Mouse (Mus musculus): ENCODE measurements around the gene S1pr1.

The S1pr1 gene

GRCm38 (mm10) chr3:115711924-115712807 lies 2.7 kb downstream of the S1pr1 start:
- DNase-seq, result no peak

DNA sequence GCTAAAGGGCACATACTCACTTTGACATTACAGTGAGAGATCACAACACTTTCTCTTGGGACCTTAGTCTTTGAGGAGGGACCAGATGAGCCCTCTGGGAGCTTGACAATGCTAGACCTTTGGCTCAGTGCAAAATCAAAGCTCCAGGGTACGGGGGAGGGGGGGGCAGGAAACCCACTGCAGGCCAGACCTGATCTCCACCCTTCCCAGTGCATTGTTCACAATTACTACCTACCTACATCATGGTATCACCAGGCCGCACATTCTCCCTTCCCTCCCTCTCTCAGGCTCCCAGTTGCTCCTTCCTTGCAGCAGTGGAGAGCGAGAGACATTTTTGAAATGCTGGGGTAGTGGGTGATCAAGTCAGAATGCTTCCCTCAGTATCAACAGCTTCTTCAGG lies 3.5 kb downstream of the S1pr1 start:
- no peak for DNase-seq

GRCm38 (mm10) chr3:115710051-115710450 lies 4.8 kb downstream of the S1pr1 start:
- DNase-seq, result no peak

GRCm38 (mm10) chr3:115709118-115709574 lies 5.7 kb downstream of the S1pr1 start:
- DNase-seq, result no peak

DNA sequence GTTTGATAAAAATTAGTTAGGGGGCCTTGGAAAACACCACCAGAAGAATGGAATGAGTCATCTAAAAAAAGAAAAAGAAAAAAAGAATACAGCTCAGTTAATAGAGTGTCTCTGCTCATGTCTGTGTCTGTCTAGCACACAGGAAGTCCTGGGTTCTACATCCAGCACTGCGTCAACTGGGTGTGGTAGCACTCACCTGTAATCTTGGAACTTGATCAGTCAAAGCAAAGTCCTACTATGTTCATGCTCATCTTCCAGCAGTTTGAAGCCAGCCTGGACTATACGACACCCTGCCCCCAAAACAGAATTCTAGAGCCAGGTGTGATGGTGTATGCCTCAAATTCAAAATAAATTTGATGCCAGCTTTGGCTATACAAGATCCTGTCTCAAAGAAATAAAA lies 8.1 kb downstream of the S1pr1 start:
- no peak for DNase-seq

- DNase-seq, result no peak
Observed at GRCm38 (mm10) chr3:115704254-115704908, 10.5 kb downstream of the S1pr1 start.

DNA sequence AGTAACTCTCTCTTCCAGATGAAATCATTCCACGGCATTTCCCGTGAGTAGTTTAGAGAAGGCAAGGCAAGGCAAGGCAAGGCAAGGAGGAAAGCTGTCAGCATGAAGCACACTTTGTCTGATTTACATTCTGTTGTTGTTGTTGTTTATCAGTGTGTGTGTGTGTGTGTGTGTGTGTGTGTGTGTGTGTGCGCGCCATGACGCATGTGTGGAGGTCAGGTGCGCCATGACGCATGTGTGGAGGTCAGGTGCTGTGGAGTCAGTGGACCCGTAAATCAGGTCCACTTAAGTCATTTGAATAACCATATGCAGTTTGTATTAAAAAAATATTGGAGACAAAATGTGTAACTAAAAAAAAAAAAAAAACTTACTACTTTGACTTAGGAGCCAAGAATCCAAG lies 11.2 kb downstream of the S1pr1 start:
- DNase-seq, result no peak

GRCm38 (mm10) chr3:115702089-115702488 lies 12.8 kb downstream of the S1pr1 start:
- DNase-seq, result no peak

- no peak for DNase-seq
Observed at GRCm38 (mm10) chr3:115695194-115695891, 19.5 kb downstream of the S1pr1 start.

DNA sequence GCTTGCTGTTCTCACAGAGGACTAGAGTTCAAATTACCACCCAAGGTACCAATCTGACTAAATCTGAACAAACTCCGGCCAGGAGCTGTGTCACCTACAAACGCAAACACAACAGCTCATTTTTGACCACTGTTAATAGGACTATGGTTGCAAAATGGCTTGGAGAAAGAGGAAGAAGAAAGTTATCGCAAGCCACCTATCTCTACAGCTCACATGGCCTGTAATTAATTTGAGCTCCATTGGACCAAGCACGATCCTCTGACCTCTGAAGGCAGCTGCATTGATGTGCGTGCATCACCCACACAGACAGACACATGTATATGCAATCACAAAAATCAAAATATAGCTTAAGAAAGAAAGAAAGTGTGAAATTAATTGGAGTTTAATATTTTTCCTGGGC lies 20.7 kb downstream of the S1pr1 start:
- no peak for DNase-seq

GRCm38 (mm10) chr3:115693390-115693789 lies 21.5 kb downstream of the S1pr1 start:
- DNase-seq, result no peak

DNA sequence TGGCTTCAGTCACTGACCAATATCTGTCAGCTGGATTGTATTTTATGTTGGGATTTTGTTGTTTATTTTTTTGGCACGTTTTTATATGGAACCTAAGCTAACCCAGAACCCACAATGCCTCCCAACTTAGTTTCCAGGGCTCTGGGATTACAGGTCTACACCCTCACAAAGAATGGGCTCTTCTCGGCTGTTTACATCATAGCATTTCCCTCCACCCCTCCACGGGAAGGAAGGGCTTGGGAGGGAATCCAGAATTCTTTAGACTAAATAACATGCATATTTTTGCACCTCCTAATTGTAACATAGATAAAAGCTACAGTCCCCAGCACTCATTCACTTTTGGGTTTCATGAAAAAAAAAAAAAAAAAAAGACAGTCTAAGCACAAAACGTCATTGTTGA lies 22.0 kb downstream of the S1pr1 start:
- DNase-seq, result no peak

DNA sequence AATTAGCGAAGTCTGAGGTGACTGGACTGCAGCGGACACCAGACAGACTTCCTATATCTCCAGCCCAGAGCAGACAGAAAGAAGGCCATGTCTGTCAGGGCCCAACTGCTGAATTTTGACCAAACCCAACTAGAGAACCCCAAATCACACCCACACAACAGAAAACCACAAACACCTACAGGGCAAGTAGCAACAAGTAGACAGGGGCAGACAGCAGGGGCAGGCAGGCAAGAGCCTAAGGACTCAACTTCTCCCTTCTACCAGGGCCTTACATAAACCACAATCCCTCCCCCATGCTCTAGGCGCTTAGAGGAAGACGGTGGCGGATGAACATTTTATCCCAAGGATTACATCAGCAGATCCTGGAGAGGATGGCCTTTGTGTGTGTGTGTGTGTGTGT lies 22.5 kb downstream of the S1pr1 start:
- DNase-seq, result no peak

GRCm38 (mm10) chr3:115689920-115690319 lies 25.0 kb downstream of the S1pr1 start:
- no peak for DNase-seq

DNA sequence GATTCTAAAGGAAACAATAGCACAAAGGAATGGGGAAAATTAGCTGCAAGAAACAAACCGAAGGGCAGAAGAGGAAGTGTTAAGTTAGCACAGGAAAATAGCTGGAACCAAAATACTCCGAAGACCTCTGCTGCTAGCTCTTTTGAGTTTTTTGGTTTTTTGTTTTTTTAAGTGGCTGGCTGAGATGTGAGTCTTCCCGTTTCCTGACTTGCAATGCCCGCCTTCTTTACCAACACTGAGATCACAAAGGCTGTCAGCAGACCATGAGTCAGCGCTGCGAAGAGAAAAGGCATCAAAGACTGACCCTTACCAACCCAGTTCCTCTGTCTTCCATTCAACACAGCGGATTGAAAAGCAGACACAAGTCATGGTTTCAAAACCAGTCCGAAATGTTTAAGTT lies 25.5 kb downstream of the S1pr1 start:
- no peak for DNase-seq

DNA sequence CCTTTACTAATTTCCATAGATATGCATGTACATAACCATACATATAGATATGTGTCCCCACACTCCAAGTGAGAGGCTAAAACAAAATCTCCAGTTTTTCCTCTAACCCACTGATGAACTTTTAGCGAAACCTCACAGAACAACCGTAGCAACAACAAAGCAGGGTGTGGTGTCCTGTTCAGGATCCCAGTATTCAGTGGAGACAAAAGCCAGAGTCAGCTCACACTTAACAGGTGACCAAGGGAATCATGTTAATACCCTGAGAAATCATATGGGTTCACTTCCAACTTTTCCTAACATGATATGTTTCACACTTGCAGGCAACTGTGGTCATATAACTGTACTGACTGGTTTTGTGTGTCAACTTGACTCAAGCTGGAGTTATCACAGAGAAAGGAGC lies 27.1 kb downstream of the S1pr1 start:
- DNase-seq, result no peak

- no peak for DNase-seq
Observed at GRCm38 (mm10) chr3:115682328-115683088, 32.4 kb downstream of the S1pr1 start.

GRCm38 (mm10) chr3:115681184-115681583 lies 33.7 kb downstream of the S1pr1 start:
- no peak for DNase-seq

- no peak for DNase-seq
Observed at GRCm38 (mm10) chr3:115679022-115679421, 35.9 kb downstream of the S1pr1 start.

GRCm38 (mm10) chr3:115675546-115676535 lies 39.0 kb downstream of the S1pr1 start:
- no peak for DNase-seq

DNA sequence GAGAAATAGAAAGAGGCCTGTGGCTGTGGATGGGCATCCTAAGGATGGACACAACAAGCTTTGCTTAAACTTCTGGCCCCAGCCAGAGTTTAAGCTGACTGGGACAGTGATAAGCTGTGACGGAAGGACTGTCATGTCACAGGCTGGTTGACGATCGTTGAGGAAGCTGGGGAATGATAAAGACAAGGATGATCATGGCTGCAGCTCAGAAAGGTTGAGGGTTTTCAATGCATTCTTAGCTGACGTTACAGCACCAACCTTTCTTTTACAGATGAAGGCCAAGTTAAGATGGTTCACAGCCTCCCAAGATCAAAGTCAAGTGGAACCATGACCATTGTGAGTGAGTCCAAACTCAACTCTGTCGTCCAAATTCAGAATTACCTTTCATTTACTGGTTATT lies 40.2 kb downstream of the S1pr1 start:
- no peak for DNase-seq
